Mouse (Mus musculus) neural tube, embryonic 11.5 days (tissue): ENCODE measurements around the gene Rnf5. TPM values are rescaled to one million over a fixed set of nuclear protein-coding genes. Genes with fewer than 3 reads are reported as not detected.

Source experiments
- ATAC-seq: fragments of 200-750 bp; cut with Nextera tagmentation; 2 replicates; pipeline ENCODE4 v1.8.0; 2017; ENCODE audit warnings: moderate number of reproducible peaks, mild to moderate bottlenecking, moderate TSS enrichment, moderate library complexity; ENCODE audit not compliant: insufficient read depth, low FRiP score, low TSS enrichment
- DNase-seq: peaks from one replicate; pipeline ENCODE4 v3.0.0-alpha.2; 2015; ENCODE audit warnings: low spot score
- H3K27ac ChIP-seq: fragments of 300-500 bp; sonication (generic); 2 replicates; pipeline ENCODE4 v1.5.1; 2014; ENCODE audit warnings: low read depth, mild to moderate bottlenecking, low read length
- H3K27me3 ChIP-seq: fragments of 300-500 bp; sonication (generic); 2 replicates; pipeline ENCODE4 v1.6.1; 2014; ENCODE audit warnings: mild to moderate bottlenecking, low read length, mixed read lengths; ENCODE audit not compliant: control insufficient read depth, insufficient read depth
- H3K36me3 ChIP-seq: fragments of 300-500 bp; sonication (generic); 2 replicates; pipeline ENCODE4 v1.6.1; 2014; ENCODE audit warnings: mild to moderate bottlenecking, low read length, moderate library complexity, mixed read lengths; ENCODE audit not compliant: control insufficient read depth, insufficient read depth
- H3K4me1 ChIP-seq: fragments of 300-500 bp; sonication (generic); 2 replicates; pipeline ENCODE4 v1.6.1; 2014; ENCODE audit warnings: low read length, mixed read lengths; ENCODE audit not compliant: control insufficient read depth, insufficient read depth
- H3K4me2 ChIP-seq: fragments of 300-500 bp; sonication (generic); 2 replicates; pipeline ENCODE4 v1.6.1; 2014; ENCODE audit warnings: low read depth, mild to moderate bottlenecking, moderate library complexity
- H3K4me3 ChIP-seq: fragments of 300-500 bp; sonication (generic); 2 replicates; pipeline ENCODE4 v1.5.1; 2014; ENCODE audit warnings: low read depth, low read length
- H3K9ac ChIP-seq: fragments of 300-500 bp; sonication (generic); 2 replicates; pipeline ENCODE4 v1.6.1; 2014; ENCODE audit warnings: mild to moderate bottlenecking, low read length
- H3K9me3 ChIP-seq: fragments of 300-500 bp; sonication (generic); 2 replicates; pipeline ENCODE4 v1.6.1; 2016; ENCODE audit warnings: low read length; ENCODE audit not compliant: control insufficient read depth
- WGBS: fragments of 180-500 bp; shearing (Covaris S2); extraction: QIAGEN DNeasy Blood & Tissue Kit; methylation state at CpG from one replicate; pipeline ENCODE4 v1.1.7; 2014; 5-methylcytosine and 5-hydroxymethylcytosine counted together
- polyA plus RNA-seq: library from polyadenylated mRNA; unstranded; fragments of >200 nt; fragmentation: Nextera tagmentation; extraction: Ambion mirVana; gene quantifications from 2 replicates; pipeline ENCODE4 v1.2.1, GENCODE M21; 2014

Gene Rnf5
- polyA plus RNA-seq, 1 experiment from 2014 or later = 187 TPM

- Histone ChIP-seq H3K27ac (peak overlapping the region; percentile 91), H3K9me3 (no peaks in the 10 kb centered on the region), H3K27me3 (no peaks in the 10 kb centered on the region), H3K4me3 (peak overlapping the region; percentile 86), H3K9ac (peak overlapping the region; percentile 63), H3K4me2 (peak overlapping the region; percentile 98), H3K4me1 (peaks cover 23% of the 10 kb centered on the region), H3K36me3 (peaks cover 4% of the 10 kb centered on the region; the same call in 1 of the 2 replicates)
- DNase-seq (no peak), ATAC-seq (no peak; the same call in 1 of the 2 replicates)
- WGBS = 10% methylated on average over 24 of the region's 24 CpGs
These were observed 1.2 kb upstream of the Rnf5 start for GRCm38 (mm10) chr17:34604511-34605237.

DNA sequence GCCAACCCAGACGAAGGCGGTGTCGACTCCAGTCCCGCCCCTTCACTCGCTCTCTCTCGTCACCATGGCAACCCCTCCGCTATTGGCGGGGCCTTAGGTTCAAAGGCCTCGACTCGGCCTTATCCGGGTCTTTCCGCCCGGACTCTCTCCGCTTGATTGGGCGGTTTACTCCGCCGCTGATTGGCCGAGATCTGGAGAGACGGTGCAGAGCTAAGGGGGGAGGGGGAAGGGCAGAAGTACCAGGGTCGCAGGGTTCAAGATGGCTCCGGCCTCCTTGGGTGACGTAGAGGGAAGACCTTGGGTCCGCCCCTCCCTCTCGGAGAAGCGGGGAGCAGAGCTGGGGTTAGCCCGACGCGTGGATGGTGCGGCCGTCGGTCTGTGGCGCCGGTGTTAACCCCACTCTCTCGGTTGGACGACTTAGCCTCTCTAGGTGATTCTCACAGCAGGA is 595 bp upstream of the Rnf5 start, which contains the start of gene Agpat1:
Gene Agpat1 (plus strand): TSS at position 202 of the 448 bp plus-strand sequence.
- H3K4me1 ChIP-seq = peaks cover 23% of the 10 kb centered on the region
- ATAC-seq = peak; percentile 84
- WGBS = under 1% methylated on average over 34 of the region's 35 CpGs
- H3K27me3 ChIP-seq = no peaks in the 10 kb centered on the region
- H3K27ac ChIP-seq = peak within 1 kb of the TSS; percentile 91
- H3K9ac ChIP-seq = peak within 1 kb of the TSS; percentile 63
- H3K4me3 ChIP-seq = peak within 1 kb of the TSS; percentile 86
- no peaks in the 10 kb centered on the region for H3K9me3 ChIP-seq
- H3K4me2 ChIP-seq = peak within 1 kb of the TSS; percentile 98
- peak; percentile 99 for DNase-seq
- H3K36me3 ChIP-seq = peaks cover 4% of the 10 kb centered on the region; the same call in 1 of the 2 replicates

DNA sequence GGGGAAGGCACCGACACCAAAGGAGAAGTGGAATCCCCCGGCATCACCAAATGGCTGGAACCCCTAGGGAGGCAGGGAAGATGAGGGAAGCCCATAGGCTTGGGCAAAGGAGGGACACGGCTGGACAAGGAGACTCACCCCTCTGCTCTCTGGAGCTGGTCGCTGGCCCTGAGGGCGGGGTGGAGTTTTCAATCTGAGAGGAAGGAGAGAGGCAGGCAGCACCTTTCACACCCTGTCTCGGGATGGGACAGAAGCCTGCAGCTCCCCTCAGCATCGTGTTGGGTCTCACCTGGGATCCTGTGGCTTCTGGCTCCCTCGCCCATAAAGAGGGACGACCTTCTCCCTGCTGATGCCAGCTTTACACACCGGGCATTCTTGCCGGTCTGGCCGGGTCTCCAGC is 1.7 kb downstream of the Rnf5 start:
- DNase-seq (no peak), ATAC-seq (no peak)
- Histone ChIP-seq H3K4me1 (peaks cover 22% of the 10 kb centered on the region), H3K4me3 (0 out of 2 replicates have a peak overlapping the region, but pooled peaks have one; percentile 68), H3K9me3 (no peaks in the 10 kb centered on the region), H3K9ac (no peak overlapping the region), H3K27me3 (no peaks in the 10 kb centered on the region), H3K36me3 (peaks cover 4% of the 10 kb centered on the region; the same call in 1 of the 2 replicates), H3K4me2 (peak overlapping the region; percentile 93), H3K27ac (no peak overlapping the region)
- 91% methylated on average over 12 of the region's 12 CpGs for WGBS

DNA sequence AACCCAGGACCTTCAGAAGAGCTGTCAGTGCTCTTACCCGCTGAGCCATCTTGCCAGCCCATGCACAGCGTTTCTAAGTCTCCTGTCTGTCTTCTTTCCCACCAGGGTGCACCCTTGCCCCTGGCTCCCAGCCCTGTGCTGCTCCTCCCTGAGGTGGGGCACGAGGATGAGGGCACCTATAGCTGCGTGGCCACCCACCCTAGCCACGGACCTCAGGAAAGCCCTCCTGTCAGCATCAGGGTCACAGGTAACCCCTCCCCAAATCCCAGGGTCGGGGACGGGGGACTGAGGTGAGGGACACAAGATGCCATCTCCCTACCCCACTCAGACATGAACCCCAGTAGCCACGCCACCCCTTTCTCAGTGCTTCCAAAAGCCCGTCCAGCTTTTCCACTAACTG is 3.6 kb downstream of the Rnf5 start:
- ATAC-seq (no peak), DNase-seq (no peak)
- Histone ChIP-seq H3K4me2 (no peak overlapping the region), H3K36me3 (peaks cover 7% of the 10 kb centered on the region; the same call in 1 of the 2 replicates), H3K4me3 (no peak overlapping the region), H3K9me3 (no peaks in the 10 kb centered on the region), H3K27me3 (no peaks in the 10 kb centered on the region), H3K4me1 (peaks cover 15% of the 10 kb centered on the region), H3K27ac (no peak overlapping the region), H3K9ac (no peak overlapping the region)
- WGBS = 79% methylated on average over 9 of the region's 9 CpGs

GRCm38 (mm10) chr17:34597566-34598095 is 5.9 kb downstream of the Rnf5 start, which contains the start of gene Ager:
TSS of gene Ager (plus strand) at chr17:34597862.
- H3K9ac ChIP-seq = no peak within 1 kb of the TSS
- no peaks in the 10 kb centered on the region for H3K9me3 ChIP-seq
- H3K4me1 ChIP-seq = peaks cover 17% of the 10 kb centered on the region
- H3K4me3 ChIP-seq = no peak within 1 kb of the TSS; the same call in 1 of the 2 replicates
- no peak within 1 kb of the TSS for H3K27ac ChIP-seq
- peaks cover 9% of the 10 kb centered on the region; the same call in 1 of the 2 replicates for H3K36me3 ChIP-seq
- 19% methylated on average over 6 of the region's 6 CpGs for WGBS
- ATAC-seq (no peak), DNase-seq (no peak)
- no peaks in the 10 kb centered on the region for H3K27me3 ChIP-seq
- no peak within 1 kb of the TSS for H3K4me2 ChIP-seq

DNA sequence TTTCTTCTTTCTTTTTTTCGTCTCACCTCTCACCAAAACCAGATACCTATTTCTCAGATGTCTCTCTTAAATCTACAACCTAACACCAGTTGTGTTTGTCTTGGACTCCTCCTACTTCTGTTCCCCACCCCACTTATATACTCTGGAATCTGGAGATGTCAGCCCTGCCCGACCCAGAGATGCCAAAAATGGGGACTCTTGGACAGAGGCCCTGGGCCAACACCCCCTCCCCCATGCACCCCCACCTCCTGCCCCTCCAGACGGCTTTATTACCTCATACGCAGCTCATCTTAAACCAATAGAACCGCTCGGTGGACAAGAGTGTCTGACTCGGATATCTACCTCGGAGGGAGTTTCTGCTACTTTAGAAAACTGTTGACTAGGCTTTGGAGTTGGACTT is 7.4 kb downstream of the Rnf5 start:
- Histone ChIP-seq H3K36me3 (peaks cover 9% of the 10 kb centered on the region; the same call in 1 of the 2 replicates), H3K9me3 (no peaks in the 10 kb centered on the region), H3K4me1 (peaks cover 15% of the 10 kb centered on the region), H3K27ac (no peak overlapping the region), H3K27me3 (no peaks in the 10 kb centered on the region), H3K9ac (no peak overlapping the region), H3K4me3 (no peak overlapping the region), H3K4me2 (no peak overlapping the region)
- ATAC-seq (no peak), DNase-seq (no peak)
- 79% methylated on average over 8 of the region's 8 CpGs for WGBS

DNA sequence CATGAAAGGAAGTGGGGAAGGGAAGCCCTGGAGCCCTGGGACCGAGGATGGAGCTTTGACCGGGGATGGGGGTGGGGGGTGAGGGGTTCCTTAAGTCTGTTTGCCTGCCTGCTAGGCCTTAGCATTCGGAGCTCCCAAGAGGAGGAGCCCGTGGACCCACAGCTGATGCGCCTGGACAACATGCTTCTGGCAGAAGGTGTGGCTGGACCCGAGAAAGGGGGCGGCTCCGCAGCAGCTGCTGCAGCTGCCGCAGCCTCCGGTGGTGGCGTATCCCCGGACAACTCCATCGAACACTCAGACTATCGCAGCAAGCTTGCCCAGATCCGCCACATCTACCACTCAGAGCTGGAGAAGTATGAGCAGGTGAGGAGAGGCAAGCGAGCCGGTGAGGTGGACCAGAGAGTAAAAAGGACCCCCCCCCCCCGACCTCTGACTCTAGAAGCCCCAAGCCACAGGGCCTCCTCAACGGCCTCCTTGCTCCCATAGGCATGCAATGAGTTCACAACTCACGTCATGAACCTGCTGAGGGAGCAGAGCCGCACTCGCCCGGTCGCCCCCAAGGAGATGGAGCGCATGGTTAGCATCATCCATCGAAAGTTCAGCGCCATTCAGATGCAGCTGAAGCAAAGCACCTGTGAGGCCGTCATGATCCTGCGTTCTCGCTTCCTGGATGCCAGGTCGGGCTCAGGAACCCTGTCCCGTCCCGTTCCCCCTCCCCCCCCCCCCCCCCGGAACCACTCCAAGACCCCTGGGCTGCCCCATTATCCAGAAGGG is 9.6 kb downstream of the Rnf5 start:
- peaks cover 5% of the 10 kb centered on the region; the same call in 1 of the 2 replicates for H3K36me3 ChIP-seq
- peak overlapping the region; percentile 97 for H3K4me2 ChIP-seq
- no peak for ATAC-seq
- DNase-seq = no peak
- WGBS = 57% methylated on average over 32 of the region's 34 CpGs
- no peaks in the 10 kb centered on the region for H3K9me3 ChIP-seq
- peak overlapping the region; percentile 97 for H3K9ac ChIP-seq
- H3K4me3 ChIP-seq = peak overlapping the region; percentile 98
- no peaks in the 10 kb centered on the region for H3K27me3 ChIP-seq
- H3K27ac ChIP-seq = 0 out of 2 replicates have a peak overlapping the region, but pooled peaks have one; percentile 20
- peaks cover 34% of the 10 kb centered on the region for H3K4me1 ChIP-seq
